Mouse (Mus musculus) liver, postnatal 0 days (tissue): ENCODE measurements around the gene Stk25.

Experiments used
- CTCF ChIP-seq: sonication (generic); IDR thresholded peaks from 2 replicates; pipeline ENCODE4 v1.5.1; 2016; ENCODE audit warnings: antibody characterized with exemption, low read depth
- EP300 ChIP-seq: IDR thresholded peaks from 2 replicates; pipeline ENCODE4 v1.6.1; 2016; ENCODE audit warnings: antibody characterized with exemption, low read depth, mild to moderate bottlenecking

DNA sequence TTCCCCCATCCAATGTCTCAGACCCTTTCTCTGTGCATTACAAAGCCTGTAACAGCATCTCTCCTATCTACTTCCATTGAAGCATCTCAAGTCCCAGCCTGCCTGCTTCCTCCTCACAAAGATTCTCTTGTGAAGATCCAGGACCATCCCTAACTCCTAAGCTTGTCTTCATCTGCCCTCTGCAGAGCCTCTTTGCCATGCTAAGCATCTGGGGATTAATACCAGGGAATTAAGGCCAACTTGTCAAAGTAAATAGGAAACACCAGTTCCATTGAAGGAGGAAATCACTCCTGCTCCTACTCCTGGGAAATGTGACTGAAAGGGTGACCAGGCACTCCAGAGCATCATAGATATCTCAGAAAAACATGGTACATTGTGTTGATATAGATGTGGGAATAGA, 11.5 kb upstream of the Stk25 start:
- TF ChIP-seq CTCF (no peak), EP300 (no peak)
